Mouse (Mus musculus): ENCODE measurements around the gene Emid1.
A peak's percentile ranks its signal among the peaks of the same experiment; 100 is the strongest.

GRCm38 (mm10) chr11:5181850-5182404, 29.9 kb upstream of the Emid1 start:
- TF ChIP-seq CTCF (IDR thresholded peaks at IDR 0.05; ENCODE audit: extremely low read depth, insufficient read depth, insufficient read length, insufficient replicate concordance), result peak; percentile 97
- no peak for TF ChIP-seq POLR2A (IDR thresholded peaks at IDR 0.05; ENCODE audit: low read depth, low read length)

All from spleen, adult 2 months (tissue).